Mouse (Mus musculus) kidney, adult 2 months (tissue): ENCODE results near the gene Mier1.

ENCODE experiments used
- CTCF ChIP-seq: fragments of 200-500 bp; conservative IDR thresholded peaks from 2 replicates; pipeline ENCODE4 v1.5.1; 2011; ENCODE audit warnings: low read depth, mild to moderate bottlenecking, control low read depth, low read length, moderate library complexity, mixed read lengths; ENCODE audit not compliant: insufficient read depth, insufficient read length
- POLR2A ChIP-seq: fragments of 200-500 bp; IDR thresholded peaks from one replicate; pipeline ENCODE4 v1.6.1; 2011; ENCODE audit warnings: low read depth, low read length, control low read depth

- TF ChIP-seq CTCF (no peak), POLR2A (no peak)
Measured at GRCm38 (mm10) chr4:103174001-103174400, 59.8 kb downstream of the Mier1 start.
